Mouse (Mus musculus) retina, postnatal 7 days (tissue): ENCODE results near the gene Rhoc.

Source experiments
- DNase-seq: peaks from one replicate; pipeline ENCODE4 v3.0.0-alpha.2; 2012; ENCODE audit warnings: low read depth, low spot score

Rhoc gene

DNA sequence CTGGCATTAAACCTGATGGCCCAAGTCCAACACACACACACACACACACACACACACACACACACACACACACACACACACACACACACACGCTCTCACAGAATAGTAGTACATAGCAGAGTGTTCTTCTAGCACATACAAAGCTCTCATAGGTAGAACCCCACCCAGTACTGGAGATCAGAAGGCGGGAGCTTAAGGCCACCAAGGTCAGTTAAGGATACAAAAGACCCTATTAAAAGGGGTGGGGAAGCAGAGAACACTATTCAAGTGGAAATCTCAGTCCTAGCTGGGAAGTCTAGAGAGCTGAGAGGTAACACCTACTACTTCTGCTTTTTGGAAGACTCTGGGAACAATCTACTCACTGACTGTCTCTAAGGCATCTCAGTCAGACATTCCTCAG lies 27.2 kb downstream of the Rhoc start:
- no peak for DNase-seq

GRCm38 (mm10) chr3:104816130-104816529 lies 28.0 kb downstream of the Rhoc start:
- DNase-seq = no peak

DNA sequence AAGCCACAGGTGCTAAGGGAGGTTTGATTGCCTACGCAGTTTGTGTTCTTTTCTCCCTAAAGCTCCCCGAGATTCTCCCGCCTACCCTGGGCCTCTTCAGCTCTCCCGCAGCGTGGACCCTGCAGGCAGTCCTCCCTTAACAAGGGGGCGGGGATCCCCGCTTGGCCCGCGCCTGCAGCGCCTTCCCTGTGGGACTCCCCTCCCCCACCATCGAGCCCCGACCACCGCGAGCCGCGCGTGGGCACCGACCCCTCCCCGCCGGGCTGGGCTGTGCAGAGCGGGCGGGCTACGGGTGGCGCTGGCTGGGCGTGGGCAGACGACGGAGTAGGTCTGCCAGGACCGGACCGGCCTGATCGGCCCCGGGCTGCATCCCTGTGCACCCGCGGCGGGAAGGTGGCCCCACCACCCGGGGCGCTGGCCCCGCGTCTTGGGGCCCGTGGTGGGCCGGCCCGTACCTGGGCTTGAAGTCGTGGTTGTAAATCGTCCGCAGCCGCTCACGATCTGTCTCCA lies 29.4 kb downstream of the Rhoc start:
- DNase-seq = no peak

- peak; percentile 36 for DNase-seq
Measured at GRCm38 (mm10) chr3:104817991-104818748, 30.0 kb downstream of the Rhoc start, which contains the start of gene Mov10. Gene Mov10, minus strand, starts transcription at chr3:104818563.

GRCm38 (mm10) chr3:104818749-104819134 lies 30.6 kb downstream of the Rhoc start:
- DNase-seq = no peak

DNA sequence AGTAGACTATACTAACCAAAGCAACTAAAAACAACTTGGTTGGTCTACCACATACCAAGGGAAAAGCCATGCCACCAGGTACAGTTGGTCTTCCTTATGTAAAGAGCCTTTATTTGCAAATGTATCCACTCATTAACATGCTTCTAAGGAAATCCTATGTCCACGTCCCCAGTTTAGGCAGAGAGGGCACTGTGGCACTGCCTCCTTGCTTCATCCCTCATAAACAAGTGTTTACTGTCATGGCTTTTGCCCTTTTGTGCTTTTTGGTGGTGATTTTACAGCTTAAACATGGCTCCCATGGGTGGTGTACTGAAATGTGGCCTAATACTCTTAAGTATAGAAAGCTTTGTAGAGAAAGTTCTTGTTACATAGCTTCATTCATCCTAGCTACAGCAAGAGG lies 32.3 kb downstream of the Rhoc start:
- no peak for DNase-seq

DNA sequence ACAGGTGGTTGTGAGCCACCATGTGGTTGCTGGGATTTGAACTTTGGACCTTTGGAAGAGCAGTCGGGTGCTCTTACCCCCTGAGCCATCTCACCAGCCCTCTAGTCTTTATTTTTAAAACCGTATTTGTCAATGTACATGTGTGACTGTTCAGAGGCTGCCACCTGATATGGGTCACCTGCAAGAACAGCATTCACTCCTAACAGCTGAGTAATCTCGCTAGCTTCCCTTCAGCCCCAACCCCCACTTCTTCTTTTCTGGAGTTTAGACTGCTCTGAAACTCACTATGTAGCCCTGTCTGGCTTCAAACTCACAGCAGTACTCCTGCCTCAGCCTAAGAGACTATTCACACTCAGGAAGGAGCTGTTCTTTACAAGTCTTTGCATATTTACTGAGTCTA lies 34.2 kb downstream of the Rhoc start:
- no peak for DNase-seq

DNA sequence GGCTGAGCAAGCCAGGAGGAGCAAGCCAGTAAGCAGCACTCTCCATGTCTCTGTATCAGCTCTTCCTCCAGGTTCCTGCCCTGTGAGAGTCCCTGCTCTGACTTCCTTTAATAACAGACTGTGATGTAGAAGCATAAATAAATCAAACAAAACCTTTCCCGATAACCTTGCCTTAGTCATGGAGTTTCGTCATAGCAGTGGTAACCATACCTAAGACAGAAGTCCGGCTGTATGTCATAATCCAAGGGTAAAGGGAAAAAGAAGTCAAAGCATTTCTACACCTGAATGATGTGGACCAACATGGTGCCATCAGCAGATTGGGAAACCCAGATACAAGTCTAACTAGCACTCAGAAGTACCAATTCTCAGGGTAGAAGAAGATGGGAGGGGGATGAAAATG lies 47.6 kb downstream of the Rhoc start:
- no peak for DNase-seq

DNA sequence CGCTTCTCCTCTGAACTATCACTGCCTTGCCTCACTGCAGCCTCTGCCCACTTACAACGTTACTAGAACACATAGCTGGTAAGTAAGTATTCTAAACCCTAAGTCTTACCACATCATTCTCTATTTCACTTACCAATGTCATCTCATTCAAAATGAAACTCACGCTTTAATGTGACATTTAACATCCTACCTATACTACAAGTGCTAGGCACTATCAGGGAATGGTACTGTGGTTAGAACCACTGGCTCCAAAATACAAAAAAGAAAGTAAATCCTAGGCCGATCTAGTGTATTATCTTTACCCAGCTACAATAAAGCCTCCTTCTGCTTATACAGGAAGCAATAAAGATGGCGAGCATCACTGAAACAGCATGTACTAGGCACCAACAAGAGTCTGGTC lies 52.9 kb downstream of the Rhoc start:
- no peak for DNase-seq
